Mouse (Mus musculus): ENCODE data around the gene Tcf15.

The Tcf15 gene

DNA sequence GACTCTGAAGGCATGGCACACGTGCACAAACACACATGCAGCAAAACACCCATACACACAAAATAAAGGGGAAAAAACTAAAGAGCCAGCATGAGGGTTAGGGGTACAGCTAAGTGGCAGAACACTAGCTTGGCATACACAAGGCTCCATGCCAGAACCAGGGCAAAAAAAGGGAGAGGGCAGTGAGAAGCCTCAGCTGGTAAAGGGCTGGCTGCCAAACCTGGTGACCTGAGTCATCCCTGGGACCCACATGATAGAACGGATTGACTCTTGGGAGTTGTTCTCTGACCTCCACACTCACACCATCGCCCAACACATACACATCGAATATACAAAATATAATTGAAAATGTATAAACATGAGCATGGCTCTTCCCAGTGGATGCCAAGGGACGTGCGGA, 33.3 kb downstream of the Tcf15 start:
- DNase-seq: no peak

DNA sequence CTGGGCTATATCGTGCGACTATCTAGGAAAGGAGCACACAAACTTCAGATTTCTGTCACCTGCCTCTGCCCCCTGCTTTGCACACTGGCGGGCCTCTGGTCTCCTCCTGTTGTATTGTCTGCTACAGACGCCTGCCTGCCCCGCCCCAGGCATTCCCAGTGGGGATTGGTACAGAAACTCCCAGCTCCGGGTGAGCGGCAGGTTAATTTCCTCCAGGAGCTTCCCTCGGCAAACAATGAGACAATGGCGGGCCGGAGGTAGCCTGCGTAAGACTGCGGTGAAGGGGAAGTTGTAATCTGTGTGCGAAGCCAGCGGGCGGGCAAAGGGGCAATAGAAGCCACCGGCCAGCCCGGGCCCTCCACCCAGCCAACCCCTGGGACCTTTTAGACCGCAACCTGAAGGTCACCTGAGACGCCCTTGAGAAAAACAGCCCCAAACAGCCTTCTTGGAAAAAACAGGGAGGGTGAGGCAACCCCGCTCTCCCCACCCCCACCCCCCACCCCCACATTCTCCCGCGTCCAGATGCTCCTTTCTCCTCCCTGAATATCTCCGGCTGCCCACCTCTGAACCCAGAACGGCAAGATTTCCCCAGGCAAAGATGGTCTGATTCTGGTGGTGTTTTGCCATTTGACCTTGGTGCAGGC, 33.9 kb downstream of the Tcf15 start:
- peak; percentile 79 to 80 for DNase-seq

DNA sequence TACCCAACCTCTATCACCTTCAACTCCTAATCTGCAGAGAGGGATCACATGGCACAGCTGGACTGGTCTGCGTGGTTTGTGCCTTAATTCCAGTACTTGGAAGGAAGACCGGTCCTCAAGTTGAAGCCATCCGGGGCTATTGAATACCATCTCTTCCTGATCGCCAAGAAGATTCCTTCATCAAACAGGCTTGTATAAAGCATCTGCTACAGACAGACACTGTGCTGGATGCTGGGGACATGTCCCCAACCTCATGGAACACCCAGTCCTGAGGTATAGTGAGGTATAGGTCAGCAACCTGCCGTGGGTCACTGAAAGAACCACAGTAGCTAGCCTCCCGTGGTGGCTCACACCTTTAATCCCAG, 34.4 kb downstream of the Tcf15 start:
- no peak for DNase-seq

DNA sequence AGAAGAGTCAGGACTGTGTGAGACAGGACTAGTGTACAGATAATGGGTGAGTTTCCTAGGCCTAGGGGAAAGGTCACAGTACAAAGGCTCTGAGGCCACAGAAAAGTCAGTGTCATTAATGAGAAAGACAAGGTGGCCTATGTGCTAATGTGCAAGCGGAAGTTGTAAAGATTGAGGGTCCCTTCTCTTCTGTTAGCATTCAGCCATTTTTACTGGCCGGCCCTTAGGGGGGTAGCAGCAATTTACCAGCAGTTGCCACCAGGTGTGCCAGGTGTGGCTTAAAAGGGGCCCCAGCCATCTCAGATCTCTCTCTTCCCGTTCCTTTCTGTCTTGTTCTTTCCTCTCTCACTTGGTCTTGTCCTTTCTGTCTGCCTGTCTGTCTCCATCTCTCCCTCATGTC, 35.0 kb downstream of the Tcf15 start:
- DNase-seq: no peak

DNA sequence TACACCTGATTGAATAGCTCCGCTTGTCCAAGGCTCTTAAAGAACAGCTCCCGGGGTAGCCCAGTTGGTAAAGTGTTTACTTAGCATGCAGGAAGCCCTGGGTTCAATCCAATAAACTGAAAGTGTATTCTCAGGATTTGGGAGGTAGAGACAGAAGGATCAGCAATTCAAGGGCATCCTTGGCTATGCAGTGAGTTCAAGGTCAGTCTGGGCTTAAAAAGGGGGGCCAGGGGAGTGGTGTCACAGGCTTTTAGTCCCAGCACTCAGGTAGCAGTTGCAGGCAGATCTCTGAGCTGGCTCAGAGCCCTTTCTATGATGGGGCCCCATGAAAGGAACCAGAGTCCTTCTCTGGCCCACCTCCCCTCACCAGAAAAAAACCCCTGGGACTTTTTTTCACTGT, 35.9 kb downstream of the Tcf15 start:
- DNase-seq: no peak

DNA sequence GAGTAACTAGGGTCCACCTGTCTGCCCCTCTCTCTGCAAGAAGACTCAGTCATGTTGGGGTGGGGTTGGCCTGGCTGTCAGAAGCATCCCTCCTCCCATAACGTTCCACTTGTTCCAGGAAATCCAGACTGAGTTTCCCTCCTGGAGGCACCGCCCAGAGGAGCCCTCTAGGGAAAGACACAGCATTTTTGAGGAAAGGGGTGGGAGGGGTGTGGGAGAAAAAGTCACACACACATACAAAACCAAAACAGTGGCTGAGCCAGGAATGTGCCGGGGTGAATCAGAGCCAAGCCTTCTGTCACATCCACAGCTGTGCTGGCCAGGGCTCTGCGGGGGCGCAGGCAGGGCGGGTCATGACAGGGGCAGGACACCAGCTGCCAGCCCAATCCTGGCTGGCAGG, 37.0 kb downstream of the Tcf15 start:
- peak; percentile 86 to 89 for DNase-seq

DNA sequence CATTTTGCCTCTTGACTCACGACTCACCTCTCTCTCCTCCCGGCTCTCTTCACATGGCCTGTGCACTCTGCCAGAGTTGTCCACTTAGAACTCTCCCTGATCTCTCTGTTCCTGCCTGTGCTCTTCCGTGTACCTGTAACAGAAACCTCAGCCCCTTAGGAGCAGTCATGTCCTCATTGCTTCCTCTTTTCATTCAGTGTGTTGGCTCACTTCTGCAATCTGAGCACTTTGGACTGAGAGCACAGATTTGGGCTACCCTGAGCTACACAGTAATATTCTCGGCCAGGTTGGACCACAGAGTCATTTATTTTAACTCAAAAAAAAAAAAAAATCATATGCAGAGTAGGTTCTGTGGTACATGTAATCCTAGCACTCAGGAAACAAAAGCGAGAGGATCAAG, 43.8 kb downstream of the Tcf15 start:
- no peak for DNase-seq

DNA sequence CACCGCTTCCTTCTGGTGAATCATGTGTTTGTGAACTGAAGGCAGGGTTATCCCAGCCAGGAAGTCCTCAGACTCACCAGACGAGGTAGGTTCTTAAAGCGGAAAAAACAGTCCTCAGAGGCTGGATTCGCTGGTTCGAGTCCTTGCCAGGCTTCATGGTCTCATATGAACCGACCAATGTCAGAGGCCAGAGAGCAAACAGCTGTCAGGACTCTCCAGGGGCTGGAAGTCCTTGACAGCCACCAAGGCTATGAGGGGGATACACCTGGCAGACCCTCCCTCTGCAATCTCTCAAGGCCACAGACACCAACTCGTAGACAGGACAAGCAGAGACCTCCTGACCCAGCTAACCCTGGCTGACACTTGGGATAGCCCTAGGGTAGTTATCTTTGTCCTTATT, 45.9 kb downstream of the Tcf15 start:
- no peak for DNase-seq

DNA sequence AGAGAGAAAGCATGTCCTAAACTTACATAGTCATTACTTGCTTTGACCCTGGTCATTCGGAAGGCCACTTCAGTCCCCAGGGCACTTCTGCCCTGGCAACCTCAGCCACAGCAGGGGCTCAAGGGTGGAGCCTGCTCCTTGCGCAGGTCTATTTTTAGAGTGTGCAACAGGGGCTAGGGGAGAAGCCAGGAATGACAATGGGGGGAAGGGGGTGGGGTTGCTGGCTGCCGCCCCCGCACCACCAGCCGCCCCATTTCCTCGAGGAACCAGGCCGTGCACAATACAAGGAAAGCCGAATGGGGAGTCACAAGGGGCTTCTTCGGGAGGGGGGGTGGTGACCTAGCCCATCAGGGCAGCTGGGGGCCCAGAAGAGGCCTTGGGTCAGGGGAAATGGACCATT, 46.3 kb downstream of the Tcf15 start:
- peak; percentile 26 to 29 for DNase-seq

DNA sequence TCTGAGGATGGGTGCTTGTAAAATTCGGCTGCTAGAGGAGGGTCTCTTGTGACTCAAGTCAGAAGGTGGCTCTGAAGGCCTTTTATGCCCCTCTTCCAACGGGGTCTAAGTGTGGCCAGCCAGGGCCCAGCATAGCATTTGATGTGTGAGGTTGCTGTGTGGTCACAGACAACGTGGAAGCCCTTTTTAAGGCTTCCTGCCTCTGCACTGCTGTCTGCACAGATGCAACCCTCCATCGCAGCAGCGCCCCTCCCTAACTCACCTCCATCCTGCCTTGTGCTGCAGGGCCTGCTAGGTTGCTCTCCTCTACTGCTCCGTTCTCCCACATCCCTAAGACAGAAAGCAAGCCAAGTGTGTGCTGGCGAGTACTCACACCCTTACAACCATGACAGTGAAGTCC, 46.8 kb downstream of the Tcf15 start:
- DNase-seq: no peak

DNA sequence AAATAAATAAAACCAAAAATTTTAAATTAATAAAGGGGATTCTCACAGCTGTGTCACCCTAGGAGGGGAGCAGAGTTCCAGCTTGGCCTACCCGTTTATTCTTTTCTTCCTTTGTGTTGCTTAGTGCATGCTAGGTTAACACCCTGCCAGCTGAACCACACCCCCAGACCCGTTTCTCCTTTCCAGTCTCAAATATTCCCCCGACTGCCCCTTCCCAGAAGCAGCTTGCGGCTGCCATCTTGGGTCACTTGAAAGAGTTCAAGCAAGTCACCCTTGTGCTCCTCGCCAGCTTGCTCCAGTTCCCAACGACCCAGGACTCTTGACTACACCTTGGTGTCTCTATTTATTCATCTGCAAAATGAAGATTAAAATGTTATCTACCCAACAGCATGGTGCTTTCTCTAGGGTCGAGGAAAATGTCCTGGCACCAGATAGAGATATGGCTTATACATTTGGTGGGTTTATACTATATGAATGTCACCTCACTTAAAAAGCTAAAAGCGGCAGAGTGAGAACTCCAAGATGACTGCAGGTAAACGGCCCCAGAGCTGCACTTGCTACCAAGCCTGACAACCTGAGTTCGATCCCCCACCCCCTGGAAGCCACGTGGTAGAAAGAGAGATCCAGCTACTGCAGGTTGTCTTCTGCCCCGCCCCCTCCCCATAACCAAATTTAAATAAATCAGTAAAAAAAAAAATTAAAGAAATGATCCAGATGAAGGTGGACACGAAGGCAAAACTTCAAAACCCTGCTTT, 49.4 kb downstream of the Tcf15 start:
- no peak for DNase-seq

DNA sequence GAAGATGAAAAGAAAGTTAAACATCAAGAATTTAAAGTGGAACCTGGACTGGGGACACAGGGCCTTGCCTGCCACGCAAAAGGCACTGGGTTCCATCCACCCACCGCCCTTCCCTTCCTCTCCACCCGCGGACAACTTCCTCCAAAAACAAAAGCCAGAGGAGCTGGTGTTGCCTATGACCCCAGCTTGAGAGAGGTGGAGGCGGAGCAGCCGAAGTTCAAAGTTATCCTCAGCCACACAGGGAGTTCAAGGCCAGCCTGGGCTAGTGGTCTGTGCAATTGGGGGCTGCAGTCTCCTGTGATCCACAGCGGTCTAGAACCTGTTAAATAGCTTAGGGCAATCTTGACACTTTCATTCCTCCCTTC, 50.0 kb downstream of the Tcf15 start:
- no peak for DNase-seq

DNA sequence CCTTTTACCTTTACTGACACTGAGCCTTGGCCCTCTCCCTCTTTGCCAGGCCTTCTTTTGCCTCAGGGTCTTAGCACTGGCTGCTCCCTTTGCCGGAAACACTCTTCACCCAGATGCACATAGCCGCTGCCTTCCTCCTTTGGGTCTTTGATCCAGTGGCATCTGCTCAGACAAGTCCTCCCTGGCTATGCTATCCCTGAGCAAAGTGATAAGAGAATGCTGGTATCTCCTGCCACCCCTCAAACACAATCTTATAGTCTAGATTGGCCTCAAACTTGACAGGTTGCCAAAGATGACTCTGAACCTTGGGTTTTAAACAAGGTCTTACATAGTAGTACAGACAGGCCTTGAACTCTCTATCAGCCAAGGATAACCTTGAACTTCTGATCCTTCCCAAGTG, 51.2 kb downstream of the Tcf15 start:
- DNase-seq: no peak

DNA sequence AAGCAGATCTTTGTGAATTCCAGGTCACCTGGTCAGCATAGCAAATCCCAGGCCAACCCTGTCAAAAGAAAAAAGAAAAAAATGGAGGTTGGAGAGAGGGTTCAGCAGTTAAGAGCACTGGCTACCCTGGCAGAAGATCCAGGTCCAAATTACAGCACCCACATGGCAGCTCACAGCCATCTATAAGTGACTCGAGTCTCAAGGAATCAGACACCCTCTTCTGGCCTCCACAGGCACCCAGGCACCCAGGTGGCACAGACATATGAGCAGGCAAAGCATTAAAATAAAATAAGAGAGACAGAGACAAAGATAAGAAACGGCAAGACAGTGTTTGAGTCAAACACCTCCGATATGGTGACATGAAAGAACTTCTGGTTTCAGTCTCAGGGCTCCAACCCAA, 53.5 kb downstream of the Tcf15 start:
- DNase-seq: no peak

DNA sequence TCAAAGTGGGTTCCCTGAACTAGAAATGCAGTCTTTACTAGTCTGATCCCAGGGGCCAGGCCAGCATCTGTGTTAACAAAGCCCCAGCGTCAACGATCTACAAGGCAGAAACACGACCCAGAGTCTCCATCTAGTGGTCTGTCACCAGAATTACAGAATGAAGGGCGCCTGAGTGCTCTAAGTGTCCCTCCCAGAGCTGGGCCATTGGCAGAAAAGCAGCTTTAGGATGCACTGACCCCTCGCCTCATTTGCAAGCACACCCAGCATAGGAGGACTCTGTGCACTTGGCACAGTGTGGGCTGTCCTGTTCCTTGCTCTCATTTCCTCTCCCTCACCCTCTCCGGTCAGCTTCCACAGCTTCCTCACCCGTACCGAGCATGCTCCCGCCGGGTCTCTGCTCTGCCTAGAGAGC, 53.9 kb downstream of the Tcf15 start:
- DNase-seq: peak; percentile 69 to 72
